Mouse (Mus musculus) embryonic fibroblast, embryonic 13.5 days (primary cell): Measurements from ENCODE around the gene Arid3a.

Experiments
- CTCF ChIP-seq: IDR thresholded peaks from 2 replicates; pipeline ENCODE4 v1.5.1; 2011; ENCODE audit warnings: mild to moderate bottlenecking, control low read depth, low read length, moderate library complexity, borderline replicate concordance; ENCODE audit not compliant: insufficient read depth
- POLR2A ChIP-seq: IDR thresholded peaks from 2 replicates; pipeline ENCODE4 v1.6.1; 2011; ENCODE audit warnings: low read depth, mild to moderate bottlenecking, control low read depth, low read length, moderate library complexity

- TF ChIP-seq CTCF (no peak), POLR2A (no peak)
Observed at GRCm38 (mm10) chr10:79877174-79877573, 49.7 kb upstream of the Arid3a start.
